Mouse (Mus musculus): ENCODE results near the gene Rasal2.

Rasal2 gene

DNA sequence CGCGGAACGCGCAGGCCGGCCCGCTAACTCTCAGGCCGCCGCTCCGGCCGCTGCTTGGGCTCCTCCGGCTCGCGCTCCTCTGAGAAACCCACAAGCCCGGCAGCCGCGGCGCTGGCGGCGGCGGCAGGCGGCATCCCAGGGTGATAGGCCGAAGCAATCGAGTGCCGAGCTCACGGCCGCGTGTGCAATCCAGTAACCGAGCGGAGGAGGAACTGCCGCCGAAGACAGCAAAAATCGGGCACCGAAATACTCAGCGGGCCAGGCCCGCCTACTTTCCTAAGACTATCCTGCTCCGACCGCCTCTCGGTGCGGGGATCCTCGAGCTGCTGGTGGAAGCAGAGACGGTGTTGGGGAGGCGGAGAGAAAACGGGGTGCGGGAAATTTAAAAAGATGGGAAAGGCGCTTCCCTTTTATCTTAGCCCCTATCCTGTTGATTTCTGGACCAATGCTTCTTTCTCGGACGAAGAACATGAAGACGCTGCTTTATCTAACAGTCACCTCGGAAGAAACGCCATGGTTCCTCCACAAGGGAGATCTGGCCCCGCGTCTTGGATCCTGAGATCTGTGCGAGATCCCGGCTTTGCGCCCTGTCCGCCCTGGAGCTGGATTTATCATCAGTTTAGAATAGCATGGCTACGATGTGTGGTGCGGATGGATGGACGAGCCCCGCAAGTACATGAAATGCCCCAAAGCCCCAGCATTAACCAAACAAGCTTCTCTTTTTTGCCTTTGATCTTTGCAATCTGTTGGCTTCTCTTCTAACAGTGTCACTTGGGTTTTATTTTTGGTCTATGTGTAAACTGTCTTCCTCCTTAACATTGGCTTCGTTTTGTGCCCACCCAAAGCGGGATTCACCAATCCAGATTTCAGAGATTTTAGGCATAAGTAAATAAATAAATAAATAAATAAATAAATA is at the start of gene Rasal2:
Rasal2 (minus strand) TSS at position 142 of the 916 bp plus-strand sequence.
- DNase-seq: peak; percentile 91

DNA sequence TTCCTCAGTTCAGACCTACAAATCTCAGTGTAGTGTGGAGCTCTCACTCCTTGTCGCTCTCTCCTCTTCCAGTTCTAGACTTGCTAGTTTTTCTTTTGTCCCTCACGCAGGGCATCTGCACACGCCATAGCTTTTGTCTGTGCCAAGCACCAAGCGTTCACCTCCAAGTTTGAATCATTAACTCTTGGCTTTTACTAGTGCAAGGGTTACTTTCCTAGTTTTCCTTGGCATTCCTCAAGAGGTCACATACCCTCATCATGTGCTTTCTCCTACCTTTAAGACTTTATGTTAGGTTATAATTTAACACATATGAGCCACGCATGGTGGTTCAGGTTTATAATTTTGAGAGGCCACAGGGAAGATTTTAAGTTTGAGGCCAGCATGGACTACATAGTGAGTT is 48.9 kb upstream of the Rasal2 start:
- DNase-seq: no peak

GRCm38 (mm10) chr1:157459904-157460303 is 47.5 kb upstream of the Rasal2 start:
- DNase-seq: no peak

DNA sequence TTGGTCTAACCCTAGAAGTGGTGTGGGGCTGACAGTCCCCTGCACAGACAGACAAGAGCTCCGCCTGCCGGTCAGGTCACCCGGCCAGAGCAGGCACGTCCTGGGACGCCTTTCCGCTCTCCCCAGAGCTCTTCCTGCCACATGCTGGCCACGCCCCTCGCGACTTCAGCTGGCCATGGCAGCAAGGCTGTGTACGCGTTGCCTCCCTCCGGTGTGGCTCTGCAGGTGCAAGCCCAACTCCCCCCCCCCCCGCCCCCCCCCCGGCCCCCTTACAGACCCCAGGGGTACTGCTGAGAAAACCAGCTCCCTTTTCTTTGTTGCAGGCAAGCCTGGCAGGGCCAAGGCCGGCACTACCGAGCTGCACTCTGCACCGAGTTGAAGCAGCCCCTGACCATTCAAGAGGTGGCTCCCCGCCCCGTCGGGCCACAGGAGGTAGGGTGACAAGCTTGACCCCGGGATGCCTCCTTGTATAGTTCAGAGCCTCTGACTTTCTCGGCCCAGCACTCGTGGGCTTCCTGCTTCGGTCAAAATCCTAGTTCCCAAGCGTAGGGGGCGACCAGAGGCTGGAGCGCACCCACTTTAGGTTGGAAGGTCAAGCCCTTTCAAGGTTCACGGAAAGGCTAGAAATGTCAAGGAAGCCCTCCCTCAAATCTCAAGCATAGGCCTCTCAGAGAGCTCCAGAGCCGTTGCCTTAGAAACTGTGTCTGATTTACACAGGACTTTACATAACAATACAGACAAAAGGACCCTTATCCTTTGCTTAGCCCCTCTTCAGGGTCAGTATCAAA is 46.2 kb upstream of the Rasal2 start, which contains the start of gene Cryzl2:
Cryzl2 (plus strand) TSS at position 157 of the 788 bp plus-strand sequence.
- DNase-seq: peak; percentile 88

DNA sequence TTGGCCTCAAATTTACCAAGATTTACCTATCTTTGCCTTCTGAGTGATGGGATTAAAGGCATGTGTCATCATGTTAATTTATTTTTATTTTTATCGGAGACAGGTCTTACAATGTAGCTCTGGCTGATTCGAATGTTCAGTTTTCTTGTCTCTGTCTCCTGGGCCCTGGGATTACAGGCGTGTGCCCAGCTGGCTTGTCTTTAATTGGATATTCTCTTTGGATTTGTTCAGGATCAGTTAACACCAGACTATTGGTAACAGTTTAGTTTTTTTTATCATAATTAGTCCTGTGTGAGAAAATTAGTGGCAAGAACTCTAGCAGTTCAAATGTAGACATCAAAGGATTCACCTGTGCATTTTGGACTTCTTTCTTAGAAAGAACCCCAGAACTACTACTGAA is 45.4 kb upstream of the Rasal2 start:
- DNase-seq: no peak

DNA sequence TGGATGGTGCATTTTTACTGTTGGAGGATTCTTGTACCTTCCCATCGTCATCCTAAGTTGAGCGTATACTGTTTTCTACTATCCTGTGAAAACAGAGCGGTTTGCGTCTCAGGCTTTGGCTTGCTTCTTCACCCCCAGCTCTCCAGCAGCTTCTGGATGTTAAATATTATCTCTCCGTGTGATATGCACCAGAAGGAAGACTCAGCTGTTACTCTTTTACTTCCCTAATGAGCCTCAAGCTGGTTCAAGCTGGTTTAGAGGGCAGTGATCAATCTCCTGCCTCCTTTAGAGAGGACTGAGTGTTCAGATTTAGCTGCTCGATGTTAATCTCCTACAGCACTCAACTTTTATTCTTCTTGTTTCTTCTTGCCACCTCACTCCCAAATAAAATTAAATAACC is 42.5 kb upstream of the Rasal2 start:
- no peak for DNase-seq

- DNase-seq: no peak
These were observed 40.6 kb upstream of the Rasal2 start for GRCm38 (mm10) chr1:157452759-157453549.

GRCm38 (mm10) chr1:157452284-157452683 is 39.9 kb upstream of the Rasal2 start:
- DNase-seq: no peak

DNA sequence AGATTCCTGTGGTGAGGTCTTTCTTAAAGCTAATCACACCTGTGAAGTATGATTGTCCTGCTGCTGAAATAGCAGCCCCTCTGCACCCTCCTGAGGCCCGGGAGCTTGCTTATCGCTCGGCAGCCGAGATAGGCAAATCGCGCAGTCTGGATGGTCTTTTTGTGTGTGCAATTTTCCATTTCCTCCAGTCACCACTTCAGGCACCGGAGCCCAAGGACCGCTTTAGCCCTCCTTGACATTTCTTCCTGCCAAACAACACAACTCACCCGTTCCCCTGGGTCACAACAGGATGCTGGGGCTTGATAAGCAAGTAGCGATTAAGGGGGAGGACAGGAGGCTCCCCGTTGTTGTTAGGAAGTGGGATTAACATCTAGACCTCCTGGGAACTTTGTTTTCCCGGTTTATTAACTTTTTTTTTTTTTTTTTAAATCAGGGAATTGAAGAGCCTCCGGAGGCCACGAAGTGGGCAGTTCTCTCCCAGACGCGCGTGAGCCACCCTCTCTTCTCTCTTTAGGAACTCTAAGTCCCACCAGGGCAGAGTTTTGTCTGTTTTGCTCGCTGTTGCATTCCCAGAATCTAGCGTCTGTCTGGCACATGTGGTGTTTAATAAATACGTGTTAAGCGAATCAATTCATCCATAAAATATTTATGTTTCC is 37.7 kb upstream of the Rasal2 start:
- peak; percentile 42 for DNase-seq

- no peak for DNase-seq
These were observed 37.1 kb upstream of the Rasal2 start for GRCm38 (mm10) chr1:157449532-157449931.

DNA sequence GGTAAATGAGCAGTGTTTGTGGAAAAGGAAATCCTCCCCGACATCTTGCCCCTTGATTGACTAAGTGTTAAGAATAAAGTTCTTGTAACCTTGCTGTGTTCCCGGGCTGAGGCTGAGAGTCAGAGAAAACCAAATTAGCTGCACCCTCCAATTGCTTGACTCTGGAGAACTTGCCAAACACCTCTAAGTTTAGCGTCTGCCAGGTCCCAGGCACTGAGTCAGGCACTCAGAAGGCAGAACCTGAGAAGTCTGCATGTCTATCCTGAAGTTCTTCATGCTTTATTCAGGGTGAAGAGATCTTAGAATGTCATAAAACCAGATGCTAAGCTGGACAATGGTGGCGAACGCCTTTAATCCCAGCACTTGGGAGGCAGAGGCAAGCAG is 36.4 kb upstream of the Rasal2 start:
- DNase-seq: no peak

- DNase-seq: no peak
These were observed 35.9 kb upstream of the Rasal2 start for GRCm38 (mm10) chr1:157448164-157448804.

DNA sequence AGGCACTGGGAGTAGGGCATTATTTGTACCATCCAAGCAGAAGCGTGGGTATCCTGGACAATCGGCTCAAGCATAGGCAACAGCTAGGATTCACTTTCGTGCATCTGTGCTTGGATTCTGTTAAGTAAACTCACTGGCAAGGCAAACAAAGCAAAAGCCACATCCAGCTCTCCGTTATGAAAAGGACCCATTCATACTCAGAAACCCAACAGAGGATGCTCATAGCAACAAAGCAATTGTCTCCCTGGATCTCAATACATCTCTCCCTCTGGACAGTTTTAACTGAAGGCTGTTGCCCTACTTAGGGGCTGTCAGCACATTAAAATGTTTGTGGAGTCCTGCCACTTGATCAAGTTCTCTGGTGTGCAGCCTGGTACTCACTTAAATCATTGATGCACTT is 34.7 kb upstream of the Rasal2 start:
- DNase-seq: no peak

GRCm38 (mm10) chr1:157446325-157446724 is 33.9 kb upstream of the Rasal2 start:
- peak; percentile 48 for DNase-seq

- DNase-seq: no peak
These were observed 33.1 kb upstream of the Rasal2 start for GRCm38 (mm10) chr1:157445398-157445910.

DNA sequence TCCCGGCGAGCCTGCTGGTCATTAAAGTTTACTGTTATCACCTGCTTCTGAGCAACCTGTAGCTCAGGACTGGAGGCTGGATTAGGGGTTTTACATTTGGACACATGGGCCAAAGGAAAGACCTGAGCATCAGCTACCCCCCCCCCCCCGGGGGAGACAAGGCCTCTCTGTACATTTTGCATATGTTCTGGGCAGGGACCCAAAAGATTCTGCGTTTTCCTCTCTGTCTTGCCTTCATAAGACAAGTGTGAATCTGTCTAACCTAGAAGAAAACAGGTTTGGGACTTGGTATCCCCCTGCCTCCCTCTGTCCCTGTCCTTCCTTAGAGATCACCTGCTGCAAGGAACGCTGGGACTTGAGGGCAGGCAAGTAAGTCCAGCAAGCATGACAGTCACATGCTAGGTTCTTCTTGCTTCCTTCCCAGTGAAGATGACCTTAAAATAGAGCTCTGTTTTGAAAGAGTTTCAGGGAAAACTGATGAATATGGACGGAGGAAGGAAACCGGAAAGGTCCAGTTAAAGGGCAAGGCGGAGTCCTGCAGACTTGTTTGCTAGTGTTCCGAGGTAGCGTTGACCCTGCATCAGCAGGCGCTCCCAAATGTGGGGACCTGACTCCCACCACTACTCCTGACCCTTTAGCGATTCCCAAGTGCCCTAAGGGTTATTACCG is 32.4 kb upstream of the Rasal2 start:
- no peak for DNase-seq

GRCm38 (mm10) chr1:157443723-157444561 is 31.5 kb upstream of the Rasal2 start:
- no peak for DNase-seq

- no peak for DNase-seq
These were observed 30.8 kb upstream of the Rasal2 start for GRCm38 (mm10) chr1:157443026-157443722.

DNA sequence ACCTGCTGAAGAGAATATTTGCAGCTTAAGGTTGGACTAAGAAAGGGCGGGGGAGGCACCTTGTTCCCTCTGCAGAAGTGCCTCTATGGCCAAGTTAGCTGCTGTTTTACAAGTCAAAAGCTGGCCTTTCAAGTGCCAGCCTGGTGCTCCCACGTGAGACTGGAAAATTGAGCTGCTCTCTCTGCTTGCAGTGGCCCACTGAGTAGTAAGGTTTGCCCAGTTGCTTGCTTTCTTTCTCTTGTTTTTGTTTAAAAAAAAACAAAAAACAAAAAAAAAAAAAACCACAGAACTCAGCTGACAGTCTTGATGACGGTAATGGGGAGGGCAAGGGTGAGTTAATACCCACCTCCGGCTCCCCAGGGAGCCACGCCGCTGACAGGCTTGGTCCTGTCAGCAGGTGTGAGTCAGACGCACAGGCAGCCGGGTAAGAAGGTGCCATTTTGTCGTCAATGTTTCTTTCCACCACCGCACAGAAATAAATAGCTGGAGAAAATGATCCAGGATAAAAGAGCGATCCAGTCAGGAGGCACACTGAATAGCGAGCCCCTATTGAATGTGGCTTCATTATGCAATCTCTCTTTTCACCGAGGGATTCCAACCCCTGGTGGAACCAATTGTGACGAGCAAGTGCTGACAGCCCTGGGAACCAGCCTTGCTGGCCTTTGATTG is 27.7 kb upstream of the Rasal2 start:
- no peak for DNase-seq
